Mouse (Mus musculus): ENCODE results near the gene Peli1.

The Peli1 gene

GRCm38 (mm10) chr11:21092621-21093020, 1.5 kb downstream of the Peli1 start:
- DNase-seq (ENCODE audit: low read depth, low spot score) = no peak

GRCm38 (mm10) chr11:21093081-21093815, 2.2 kb downstream of the Peli1 start:
- no peak for DNase-seq (ENCODE audit: low read depth, low spot score)

- DNase-seq (ENCODE audit: low read depth, low spot score) = peak; percentile 16
Observed at GRCm38 (mm10) chr11:21096590-21096989, 5.5 kb downstream of the Peli1 start.

GRCm38 (mm10) chr11:21098457-21098856, 7.4 kb downstream of the Peli1 start:
- no peak for DNase-seq (ENCODE audit: low read depth, low spot score)

GRCm38 (mm10) chr11:21100704-21101103, 9.6 kb downstream of the Peli1 start:
- no peak for DNase-seq (ENCODE audit: low read depth, low spot score)

GRCm38 (mm10) chr11:21101286-21101685, 10.2 kb downstream of the Peli1 start:
- no peak for DNase-seq (ENCODE audit: low read depth, low spot score)

- no peak for DNase-seq (ENCODE audit: low read depth, low spot score)
Observed at GRCm38 (mm10) chr11:21102273-21103005, 11.3 kb downstream of the Peli1 start.

GRCm38 (mm10) chr11:21103186-21103585, 12.1 kb downstream of the Peli1 start:
- no peak for DNase-seq (ENCODE audit: low read depth, low spot score)

GRCm38 (mm10) chr11:21105393-21105792, 14.3 kb downstream of the Peli1 start:
- DNase-seq (ENCODE audit: low read depth, low spot score) = no peak

- no peak for DNase-seq (ENCODE audit: low read depth, low spot score)
Observed at GRCm38 (mm10) chr11:21107120-21107519, 16.0 kb downstream of the Peli1 start.

- DNase-seq (ENCODE audit: low read depth, low spot score) = no peak
Observed at GRCm38 (mm10) chr11:21109279-21109678, 18.2 kb downstream of the Peli1 start.

- DNase-seq (ENCODE audit: low read depth, low spot score) = no peak
Observed at GRCm38 (mm10) chr11:21114516-21114915, 23.4 kb downstream of the Peli1 start.

- no peak for DNase-seq (ENCODE audit: low read depth, low spot score)
Observed at GRCm38 (mm10) chr11:21115804-21116203, 24.7 kb downstream of the Peli1 start.

- DNase-seq (ENCODE audit: low read depth, low spot score) = no peak
Observed at GRCm38 (mm10) chr11:21116623-21117295, 25.7 kb downstream of the Peli1 start.

GRCm38 (mm10) chr11:21121737-21122136, 30.6 kb downstream of the Peli1 start:
- no peak for DNase-seq (ENCODE audit: low read depth, low spot score)

- no peak for DNase-seq (ENCODE audit: low read depth, low spot score)
Observed at GRCm38 (mm10) chr11:21122399-21122798, 31.3 kb downstream of the Peli1 start.

GRCm38 (mm10) chr11:21131692-21132091, 40.6 kb downstream of the Peli1 start:
- DNase-seq (ENCODE audit: low read depth, low spot score) = no peak

GRCm38 (mm10) chr11:21134875-21135451, 43.9 kb downstream of the Peli1 start:
- DNase-seq (ENCODE audit: low read depth, low spot score) = no peak

GRCm38 (mm10) chr11:21139453-21139852, 48.4 kb downstream of the Peli1 start:
- DNase-seq (ENCODE audit: low read depth, low spot score) = no peak

- no peak for DNase-seq (ENCODE audit: low read depth, low spot score)
Observed at GRCm38 (mm10) chr11:21141242-21141641, 50.2 kb downstream of the Peli1 start.

GRCm38 (mm10) chr11:21141755-21142154, 50.7 kb downstream of the Peli1 start:
- no peak for DNase-seq (ENCODE audit: low read depth, low spot score)

GRCm38 (mm10) chr11:21149476-21149875, 58.4 kb downstream of the Peli1 start:
- DNase-seq (ENCODE audit: low read depth, low spot score) = no peak
